Mouse (Mus musculus): Measurements from ENCODE around the gene Retreg3.
"Not testable (repeated sequence)": the region's sequence is repeated elsewhere in the genome, so short reads cannot be mapped to it uniquely, and the experiment has no call there.

Gene Retreg3

DNA sequence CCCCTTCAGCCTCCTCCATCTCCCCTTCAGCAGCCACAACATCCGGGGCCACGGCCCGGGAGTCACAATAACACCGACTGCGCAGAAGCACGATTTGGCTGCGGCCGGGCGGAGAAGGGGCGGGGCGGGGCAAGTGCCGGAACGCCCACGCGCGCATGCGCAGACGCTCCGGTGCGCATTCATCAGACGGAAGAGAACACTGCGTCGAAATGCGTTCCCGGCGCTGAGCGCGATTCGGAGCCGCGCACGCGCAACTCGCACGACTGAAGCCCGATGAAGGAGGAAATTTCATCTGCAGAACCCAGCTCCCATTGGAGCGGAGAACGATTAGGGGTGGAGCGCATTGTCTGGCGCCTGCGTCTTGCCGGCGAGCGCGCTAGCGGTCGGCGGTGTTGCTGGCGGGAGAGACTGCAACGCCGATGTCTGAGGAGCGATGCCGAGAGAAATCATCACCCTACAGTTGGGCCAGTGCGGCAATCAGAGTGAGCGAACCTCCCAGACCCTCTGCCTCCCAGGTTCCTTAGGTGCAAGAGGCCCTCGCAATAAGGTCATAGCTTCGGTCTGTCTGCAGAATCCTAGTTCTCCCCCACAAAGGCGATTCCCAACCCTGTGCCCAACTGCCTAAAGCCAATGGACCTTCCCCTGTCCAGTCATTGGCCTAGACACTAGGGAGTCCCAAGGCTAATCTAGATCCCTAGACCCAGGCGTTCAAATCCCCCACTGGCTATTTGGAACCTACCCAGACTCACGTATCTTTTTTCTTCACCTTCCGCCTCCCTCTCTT is at the start of gene Retreg3, which contains the start of gene Tubg1:
Retreg3 (minus strand) TSS at position 133 of the 784 bp plus-strand sequence.
Tubg1 (plus strand) TSS at position 178 of the 784 bp plus-strand sequence.
- DNase-seq (ENCODE audit: low spot score), result peak; percentile 99

DNA sequence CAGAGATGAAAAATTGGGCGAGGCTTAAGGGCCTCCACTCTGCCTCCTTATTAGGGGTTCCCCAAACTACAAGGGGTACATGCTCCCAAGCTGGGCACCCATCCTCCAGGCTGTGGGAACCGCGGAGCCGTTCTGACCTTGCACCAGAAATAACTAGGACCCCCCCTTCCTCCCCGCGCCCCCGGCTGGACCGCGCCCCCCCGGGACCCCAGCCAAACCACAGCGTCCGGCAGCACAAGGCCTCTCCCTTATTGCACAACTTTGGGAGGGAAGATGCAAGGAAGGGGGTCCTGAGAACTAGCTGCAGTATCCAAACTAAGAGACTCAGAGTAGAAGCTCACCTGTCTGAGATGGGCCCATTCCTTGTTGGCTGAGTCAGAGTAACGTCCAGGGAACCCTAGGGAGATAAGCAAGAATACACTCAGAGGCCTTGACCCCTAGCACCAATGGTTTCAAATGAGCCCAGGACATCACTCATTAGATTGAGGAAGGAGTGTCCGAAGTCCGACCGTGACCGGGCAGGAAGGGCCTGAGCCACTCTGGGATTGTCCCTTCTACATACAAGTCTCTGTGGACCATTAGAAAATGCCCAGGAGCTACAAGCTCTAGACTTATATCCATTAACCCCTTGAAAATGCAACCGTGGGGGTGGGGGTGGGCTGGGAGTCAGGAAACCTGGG is 48.7 kb upstream of the Retreg3 start:
- DNase-seq (ENCODE audit: low spot score), result no peak

DNA sequence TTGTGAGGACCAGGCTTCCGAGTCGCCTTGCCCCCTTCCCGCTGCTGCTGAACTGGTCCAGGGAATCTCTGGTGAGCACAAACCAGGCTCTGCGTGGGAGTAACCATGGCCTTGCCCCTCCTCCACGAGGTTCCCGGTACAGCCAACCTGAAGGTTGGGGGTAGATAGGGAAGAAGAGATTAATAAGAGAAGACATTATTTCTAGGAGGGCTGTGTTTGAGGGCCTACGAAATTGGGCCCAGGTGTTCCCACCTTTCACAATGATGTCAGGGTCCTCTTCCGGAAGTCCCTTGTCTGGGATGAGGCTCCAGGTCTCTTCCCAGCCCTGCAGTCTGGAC is 48.2 kb upstream of the Retreg3 start:
- no peak for DNase-seq (ENCODE audit: low spot score)

DNA sequence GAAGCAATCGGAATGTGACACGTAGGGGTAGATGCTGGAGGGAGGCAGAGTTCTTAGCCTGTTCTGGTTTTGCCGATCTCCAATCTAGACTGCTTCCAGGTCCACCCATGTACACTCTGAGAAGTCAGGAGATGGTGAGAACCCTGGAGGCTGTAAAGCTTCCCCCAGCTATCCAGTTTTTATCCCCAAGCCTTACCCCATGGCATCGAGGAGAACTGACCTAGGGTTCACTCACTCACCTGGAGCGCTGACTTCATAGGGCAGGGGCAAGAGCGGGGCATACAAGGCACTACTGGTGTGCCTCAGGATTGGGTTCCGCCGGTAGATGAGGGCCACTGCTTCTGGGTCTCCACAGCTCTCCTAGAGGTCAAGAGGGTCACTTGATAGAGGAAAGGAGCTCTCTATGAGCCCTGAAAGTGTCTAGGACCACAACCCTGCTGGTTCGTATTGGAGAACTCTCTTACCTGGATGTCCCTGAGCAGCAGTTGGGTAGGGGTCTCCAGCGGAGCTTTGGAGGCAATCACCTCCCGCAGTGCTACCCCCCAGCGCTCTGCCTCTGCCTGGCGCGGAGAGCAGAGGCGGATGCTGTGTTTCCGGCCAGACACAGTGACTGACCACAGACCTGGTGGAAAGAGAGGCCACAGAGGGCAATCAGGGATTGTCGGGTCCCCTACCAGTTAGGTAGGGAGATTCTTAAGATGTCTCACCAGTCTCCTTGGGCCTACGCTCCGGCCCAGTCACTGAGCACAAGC is 47.7 kb upstream of the Retreg3 start:
- no peak for DNase-seq (ENCODE audit: low spot score)

DNA sequence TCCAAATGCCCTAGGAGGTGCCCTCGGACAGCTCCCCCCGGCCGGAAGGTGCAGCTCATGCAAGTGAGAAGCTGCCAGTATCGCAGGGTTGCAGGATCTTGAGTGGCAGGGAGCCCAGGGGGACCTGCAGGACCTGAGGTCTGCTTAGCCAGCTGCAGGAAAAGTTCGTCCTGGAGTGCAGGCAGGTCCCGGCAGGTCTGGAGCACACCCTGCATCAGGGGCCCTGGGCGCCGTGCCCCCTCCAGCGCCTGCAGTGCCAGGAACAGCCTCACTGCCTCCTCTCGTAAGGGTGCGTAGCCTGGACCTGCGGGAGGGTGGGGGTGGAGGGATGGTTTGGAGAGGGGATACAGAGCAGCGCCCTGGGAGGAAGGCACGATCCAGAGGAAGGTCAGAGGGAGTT is 46.7 kb upstream of the Retreg3 start:
- no peak for DNase-seq (ENCODE audit: low spot score)

- peak; percentile 54 for DNase-seq (ENCODE audit: low spot score)
These were observed 45.2 kb upstream of the Retreg3 start for GRCm38 (mm10) chr11:101164677-101165580.

- no peak for DNase-seq (ENCODE audit: low spot score)
These were observed 44.6 kb upstream of the Retreg3 start for GRCm38 (mm10) chr11:101164351-101164665.

DNA sequence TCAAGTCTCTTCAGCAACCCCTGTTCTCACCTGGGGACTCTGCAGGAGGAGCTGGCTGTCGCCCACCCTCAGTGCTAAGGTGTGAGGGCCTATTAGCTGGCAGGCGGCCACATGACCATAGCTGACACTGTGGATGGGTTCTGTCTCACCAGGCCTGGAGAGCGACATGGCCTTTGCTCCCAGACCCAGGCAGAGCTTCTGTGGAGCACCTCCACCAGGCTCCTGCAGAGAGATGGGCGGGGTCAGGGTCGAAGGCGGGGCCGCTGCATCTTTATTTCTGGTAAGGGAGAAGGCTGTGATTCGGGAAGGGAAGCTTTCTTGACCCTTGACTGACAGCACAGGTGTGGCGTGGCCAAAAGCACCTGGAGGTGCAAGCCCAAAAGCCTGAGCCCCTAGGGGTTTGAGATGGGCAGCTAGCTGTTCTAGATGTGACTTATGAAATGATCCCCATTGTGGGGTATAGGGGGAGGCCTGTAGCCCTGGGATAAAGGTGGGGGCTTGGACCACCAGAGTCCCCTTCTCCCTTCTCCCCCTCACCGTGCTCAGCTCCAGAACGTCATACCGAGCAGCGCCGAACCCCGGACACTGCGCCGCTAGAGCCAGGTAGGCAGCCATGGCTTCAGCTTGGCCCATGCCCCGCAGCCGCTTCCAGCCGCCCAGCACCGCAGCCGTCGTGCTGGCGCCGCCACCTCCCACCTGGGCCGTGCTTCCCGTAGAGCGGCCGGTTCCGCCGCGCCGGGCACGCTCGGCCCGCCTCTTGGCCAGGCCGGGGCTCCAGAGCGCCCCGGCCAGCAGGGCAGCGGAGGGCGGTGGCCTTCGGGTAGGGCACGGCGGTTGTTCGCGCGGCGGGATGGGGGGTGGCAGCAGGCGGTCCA is 44.0 kb upstream of the Retreg3 start:
- no peak for DNase-seq (ENCODE audit: low spot score)

- DNase-seq (ENCODE audit: low spot score), result no peak
These were observed 43.1 kb upstream of the Retreg3 start for GRCm38 (mm10) chr11:101162772-101163171.

GRCm38 (mm10) chr11:101162301-101162700 is 42.6 kb upstream of the Retreg3 start:
- DNase-seq (ENCODE audit: low spot score), result no peak

- no peak for DNase-seq (ENCODE audit: low spot score)
These were observed 41.9 kb upstream of the Retreg3 start for GRCm38 (mm10) chr11:101161551-101161950.

DNA sequence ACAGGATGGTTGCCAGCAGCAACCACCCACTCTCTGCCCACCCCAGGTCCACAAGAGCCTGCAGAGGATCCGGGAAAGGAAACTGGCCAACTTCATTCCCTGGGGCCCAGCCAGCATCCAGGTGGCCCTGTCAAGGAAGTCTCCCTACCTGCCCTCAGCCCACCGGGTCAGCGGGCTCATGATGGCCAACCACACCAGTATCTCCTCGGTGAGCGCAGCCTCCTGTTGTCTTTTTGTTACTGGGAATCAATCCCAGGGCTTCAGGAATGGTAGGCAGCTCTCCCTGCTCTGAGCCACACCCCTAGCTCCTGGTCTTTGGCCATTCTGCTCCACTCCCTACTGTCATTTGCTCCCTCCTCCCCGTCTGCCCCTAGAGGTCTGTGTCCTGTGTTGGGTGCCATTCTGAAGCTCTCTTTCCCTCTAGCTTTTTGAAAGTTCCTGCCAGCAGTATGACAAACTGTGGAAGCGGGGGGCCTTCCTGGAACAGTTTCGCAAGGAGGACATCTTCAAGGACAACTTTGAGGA is 41.4 kb upstream of the Retreg3 start:
- not testable (repeated sequence) for DNase-seq (ENCODE audit: low spot score)

GRCm38 (mm10) chr11:101160151-101160550 is 40.5 kb upstream of the Retreg3 start:
- not testable (repeated sequence) for DNase-seq (ENCODE audit: low spot score)

GRCm38 (mm10) chr11:101155728-101156371 is 36.2 kb upstream of the Retreg3 start, which contains the start of gene Tubg2:
Gene Tubg2, plus strand, starts transcription at chr11:101155907.
- DNase-seq (ENCODE audit: low spot score), result peak; percentile 79

DNA sequence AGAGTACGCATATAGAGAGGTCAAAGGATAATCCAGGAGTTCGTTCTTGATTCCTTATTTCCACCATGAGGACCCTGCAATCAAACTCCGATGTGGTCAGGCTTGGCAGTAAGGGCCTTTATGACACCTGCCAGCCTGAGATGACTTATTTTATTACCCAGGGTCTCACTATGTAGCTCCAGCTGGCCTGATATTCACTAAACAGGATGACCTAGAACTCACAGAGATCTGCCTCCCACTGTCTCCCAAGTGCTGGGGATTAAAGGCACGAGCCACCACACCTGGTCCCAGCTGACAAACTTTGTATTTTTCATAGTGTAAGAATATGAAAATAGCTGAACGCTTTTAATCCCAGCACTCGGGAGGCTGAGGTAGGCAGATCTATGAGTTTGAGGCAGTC is 35.5 kb upstream of the Retreg3 start:
- no peak for DNase-seq (ENCODE audit: low spot score)

- DNase-seq (ENCODE audit: low spot score), result no peak
These were observed 35.0 kb upstream of the Retreg3 start for GRCm38 (mm10) chr11:101154648-101155047.

- DNase-seq (ENCODE audit: low spot score), result no peak
These were observed 33.1 kb upstream of the Retreg3 start for GRCm38 (mm10) chr11:101152825-101153224.

DNA sequence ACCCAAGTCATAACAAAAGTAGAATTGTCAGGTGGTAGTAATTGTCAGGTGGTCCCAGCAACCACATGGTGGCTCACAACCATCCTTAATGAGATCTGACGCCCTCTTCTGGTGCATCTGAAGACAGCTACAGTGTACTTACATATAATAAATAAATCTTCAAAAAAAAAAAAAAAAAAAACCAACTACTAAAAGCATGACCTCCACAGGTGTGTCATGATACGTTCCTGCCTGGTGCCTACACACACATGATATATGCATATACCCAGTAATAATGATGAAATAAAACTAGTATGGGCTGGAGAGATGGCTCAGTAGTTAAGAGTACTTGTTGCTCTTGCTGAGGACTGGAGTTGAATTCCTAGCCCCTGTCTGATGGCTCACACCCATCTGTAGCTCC is 31.4 kb upstream of the Retreg3 start:
- no peak for DNase-seq (ENCODE audit: low spot score)

- DNase-seq (ENCODE audit: low spot score), result no peak
These were observed 29.7 kb upstream of the Retreg3 start for GRCm38 (mm10) chr11:101149178-101150105.
